Mouse (Mus musculus): Measurements from ENCODE around the gene Accs. TPM values are rescaled to one million over a fixed set of nuclear protein-coding genes. Genes with fewer than 3 reads are reported as not detected.

Accs gene
- polyA plus RNA-seq (2014; fragmentation: Nextera tagmentation; extraction: Ambion mirVana) = 4.9 and 5.6 TPM in 2 replicates

DNA sequence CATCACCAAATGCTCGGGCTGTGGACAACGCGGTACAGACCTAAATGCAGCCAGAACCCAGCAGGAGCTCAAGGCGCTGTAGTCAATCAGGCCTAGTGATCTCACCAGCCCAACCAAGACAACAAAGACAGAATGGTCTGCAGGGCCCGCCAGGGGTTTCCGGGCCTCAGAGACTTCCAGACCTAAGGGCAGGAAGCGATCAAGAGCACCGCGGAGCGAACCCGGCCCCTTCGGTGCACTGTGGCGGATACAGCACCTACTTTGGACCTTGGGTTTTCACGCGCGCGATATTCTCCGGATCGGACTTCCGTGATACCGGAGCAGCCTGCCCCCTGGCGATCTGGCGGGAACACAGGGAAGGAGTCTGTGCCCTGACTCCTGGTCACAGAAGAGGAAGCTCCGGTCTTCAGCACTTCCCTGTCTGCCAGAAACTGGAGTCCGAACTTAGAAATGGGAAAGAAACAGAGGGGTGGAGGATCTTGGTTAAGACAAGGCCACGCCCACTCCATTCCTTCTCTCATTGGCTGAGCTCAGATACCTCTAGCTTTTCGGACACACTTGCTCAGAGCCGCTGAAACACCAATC, at the start of gene Accs:
Gene Accs, minus strand, starts transcription at position 439 of the 585 bp plus-strand sequence.
- DNase-seq (peak; percentile 86), ATAC-seq (ENCODE audit: low FRiP score, low TSS enrichment) (peak; percentile 74)
- Histone ChIP-seq H3K36me3 (ENCODE audit: control insufficient read depth, insufficient read depth, low read length) (peaks cover 2% of the 10 kb centered on the region), H3K27ac (replicated peaks; ENCODE audit: low read depth, low read length) (peak within 1 kb of the TSS; percentile 79), H3K9me3 (ENCODE audit: control insufficient read depth, low read length) (no peaks in the 10 kb centered on the region), H3K9ac (replicated peaks; ENCODE audit: low read length) (peak within 1 kb of the TSS; percentile 73), H3K4me3 (replicated peaks; ENCODE audit: low read depth, low read length) (peak within 1 kb of the TSS; percentile 56), H3K27me3 (ENCODE audit: control insufficient read depth, insufficient read depth, low read length) (no peaks in the 10 kb centered on the region), H3K4me2 (ENCODE audit: low read length) (peak within 1 kb of the TSS; percentile 77), H3K4me1 (ENCODE audit: control insufficient read depth, insufficient read depth, low read length) (peaks cover 7% of the 10 kb centered on the region)
- under 1% methylated on average over 28 of the region's 28 CpGs for WGBS

DNA sequence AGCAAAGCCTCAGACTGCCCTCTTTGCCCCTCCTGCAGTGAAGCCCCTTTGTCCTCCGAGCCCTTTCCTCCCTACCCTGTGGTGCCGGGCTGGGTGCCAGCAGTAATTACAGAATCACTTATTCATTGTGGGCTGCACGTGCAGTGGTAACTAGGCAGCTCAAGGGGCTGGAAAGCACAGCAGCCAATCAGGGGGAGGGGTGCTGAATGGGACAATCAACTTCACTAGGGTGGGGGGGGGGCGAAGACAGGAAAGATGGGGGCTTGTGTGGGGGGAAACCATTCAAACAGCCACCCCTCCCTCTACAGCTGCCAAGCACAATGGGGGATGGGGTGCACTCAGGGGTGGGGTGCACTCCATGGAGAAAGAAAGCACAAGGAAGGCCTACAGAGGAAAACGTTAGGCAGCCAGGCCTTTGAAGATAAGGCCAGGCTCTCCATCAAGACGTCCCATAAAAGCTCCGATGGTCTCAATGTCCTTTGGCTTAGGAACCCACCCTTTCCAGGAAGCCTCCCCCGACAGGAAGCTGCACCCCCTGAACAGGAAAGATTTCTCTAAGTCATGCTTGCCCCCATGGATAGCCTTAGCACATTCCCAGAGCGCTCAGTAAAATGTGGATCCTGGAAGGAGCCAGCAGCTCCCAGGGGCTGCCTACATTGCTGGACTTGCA, 42.0 kb upstream of the Accs start:
- no peak overlapping the region for H3K4me2 ChIP-seq (ENCODE audit: low read length)
- WGBS = 9% methylated on average over 9 of the region's 9 CpGs
- DNase-seq = peak; percentile 88

DNA sequence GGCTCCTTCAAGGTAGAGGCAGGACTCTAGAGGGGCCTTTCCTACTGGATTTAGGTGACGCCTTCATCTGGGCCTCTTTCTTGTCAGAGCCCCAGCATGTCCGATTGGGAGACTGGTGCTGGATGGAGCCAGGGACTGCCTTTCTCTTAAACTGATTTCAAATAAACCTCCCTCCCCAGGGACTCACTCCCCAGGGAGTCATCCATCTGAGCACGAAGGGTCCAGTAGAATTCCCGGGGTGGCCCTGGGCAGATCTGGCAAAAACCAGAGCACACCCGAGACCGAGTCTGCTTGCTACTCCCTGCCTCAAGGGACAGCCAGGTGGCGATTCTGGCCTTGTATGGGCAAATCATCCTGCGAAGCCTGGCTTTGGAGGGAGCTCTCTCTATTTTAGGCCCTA, 40.4 kb upstream of the Accs start:
- DNase-seq = no peak

More for the DNA sequence above, 42.0 kb upstream of the Accs start:
- Histone ChIP-seq H3K27me3 (ENCODE audit: control insufficient read depth, insufficient read depth, low read length) (no peaks in the 10 kb centered on the region), H3K9ac (replicated peaks; ENCODE audit: low read length) (no peak overlapping the region), H3K4me3 (replicated peaks; ENCODE audit: low read depth, low read length) (no peak overlapping the region), H3K27ac (replicated peaks; ENCODE audit: low read depth, low read length) (peak overlapping the region; percentile 77), H3K4me1 (ENCODE audit: control insufficient read depth, insufficient read depth, low read length) (peaks cover 15% of the 10 kb centered on the region; the same call in 1 of the 2 replicates), H3K9me3 (ENCODE audit: control insufficient read depth, low read length) (no peaks in the 10 kb centered on the region), H3K36me3 (ENCODE audit: control insufficient read depth, insufficient read depth, low read length) (no peaks in the 10 kb centered on the region)
- ATAC-seq (ENCODE audit: low FRiP score, low TSS enrichment) = peak; percentile 93

DNA sequence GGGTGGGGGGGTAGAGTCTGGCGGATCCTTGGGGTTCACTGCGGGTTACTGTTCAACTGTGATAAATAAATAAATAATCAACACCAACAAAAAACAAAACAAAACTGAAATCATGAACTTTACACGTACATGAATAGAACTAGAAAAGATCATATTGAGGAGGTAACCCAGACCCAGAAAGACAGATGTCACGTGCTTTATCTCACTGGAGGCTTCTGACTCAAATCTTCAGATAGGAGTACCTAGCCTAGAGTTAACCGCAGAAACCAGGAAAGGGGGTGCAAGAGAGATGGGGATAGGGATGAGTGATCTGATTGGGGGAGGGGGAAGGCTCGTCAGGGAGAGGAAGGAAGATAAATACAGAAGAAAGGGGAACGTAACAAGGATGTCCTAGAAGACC, 39.3 kb upstream of the Accs start:
- Histone ChIP-seq H3K9ac (replicated peaks; ENCODE audit: low read length) (no peak overlapping the region), H3K4me2 (ENCODE audit: low read length) (no peak overlapping the region), H3K9me3 (ENCODE audit: control insufficient read depth, low read length) (no peaks in the 10 kb centered on the region)

More for the DNA sequence above, 40.4 kb upstream of the Accs start:
- Histone ChIP-seq H3K27ac (replicated peaks; ENCODE audit: low read depth, low read length) (no peak overlapping the region), H3K27me3 (ENCODE audit: control insufficient read depth, insufficient read depth, low read length) (no peaks in the 10 kb centered on the region), H3K9me3 (ENCODE audit: control insufficient read depth, low read length) (no peaks in the 10 kb centered on the region), H3K4me1 (ENCODE audit: control insufficient read depth, insufficient read depth, low read length) (peaks cover 15% of the 10 kb centered on the region; the same call in 1 of the 2 replicates), H3K36me3 (ENCODE audit: control insufficient read depth, insufficient read depth, low read length) (no peaks in the 10 kb centered on the region), H3K9ac (replicated peaks; ENCODE audit: low read length) (no peak overlapping the region), H3K4me2 (ENCODE audit: low read length) (no peak overlapping the region), H3K4me3 (replicated peaks; ENCODE audit: low read depth, low read length) (no peak overlapping the region)
- WGBS = 71% methylated on average over 8 of the region's 8 CpGs
- ATAC-seq (ENCODE audit: low FRiP score, low TSS enrichment) = no peak

DNA sequence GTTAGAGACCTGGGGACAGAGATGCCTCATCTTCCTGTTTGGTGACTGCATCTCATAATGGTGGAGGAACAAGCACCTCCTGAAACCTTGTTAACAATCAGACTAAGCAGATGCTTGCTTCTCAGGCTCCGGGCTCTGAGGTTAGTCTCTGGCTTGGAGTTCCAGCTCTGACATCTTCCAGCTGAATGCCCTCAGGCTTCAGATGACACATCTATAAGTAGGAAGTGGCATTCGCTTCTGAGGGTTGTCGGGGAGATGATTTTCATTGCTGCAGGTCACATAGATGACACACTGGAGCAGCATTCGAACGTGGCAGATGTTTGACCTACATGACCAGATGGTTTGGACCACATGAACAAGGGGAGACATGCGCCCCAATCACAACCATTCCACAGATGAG, 38.6 kb upstream of the Accs start:
- no peaks in the 10 kb centered on the region for H3K27me3 ChIP-seq (ENCODE audit: control insufficient read depth, insufficient read depth, low read length)
- H3K9ac ChIP-seq (replicated peaks; ENCODE audit: low read length) = no peak overlapping the region
- H3K27ac ChIP-seq (replicated peaks; ENCODE audit: low read depth, low read length) = no peak overlapping the region
- H3K9me3 ChIP-seq (ENCODE audit: control insufficient read depth, low read length) = no peaks in the 10 kb centered on the region
- DNase-seq (no peak), ATAC-seq (ENCODE audit: low FRiP score, low TSS enrichment) (no peak)
- no peak overlapping the region for H3K4me3 ChIP-seq (replicated peaks; ENCODE audit: low read depth, low read length)
- WGBS = 97% methylated on average over 6 of the region's 6 CpGs
- no peaks in the 10 kb centered on the region for H3K36me3 ChIP-seq (ENCODE audit: control insufficient read depth, insufficient read depth, low read length)
- peaks cover 18% of the 10 kb centered on the region; the same call in 1 of the 2 replicates for H3K4me1 ChIP-seq (ENCODE audit: control insufficient read depth, insufficient read depth, low read length)
- H3K4me2 ChIP-seq (ENCODE audit: low read length) = no peak overlapping the region

More for the DNA sequence above, 39.3 kb upstream of the Accs start:
- H3K27ac ChIP-seq (replicated peaks; ENCODE audit: low read depth, low read length) = no peak overlapping the region
- no peak overlapping the region for H3K4me3 ChIP-seq (replicated peaks; ENCODE audit: low read depth, low read length)
- peaks cover 16% of the 10 kb centered on the region; the same call in 1 of the 2 replicates for H3K4me1 ChIP-seq (ENCODE audit: control insufficient read depth, insufficient read depth, low read length)
- no peak for DNase-seq
- no peaks in the 10 kb centered on the region for H3K27me3 ChIP-seq (ENCODE audit: control insufficient read depth, insufficient read depth, low read length)
- no peaks in the 10 kb centered on the region for H3K36me3 ChIP-seq (ENCODE audit: control insufficient read depth, insufficient read depth, low read length)
- no peak for ATAC-seq (ENCODE audit: low FRiP score, low TSS enrichment)
- WGBS = 90% methylated on average over 7 of the region's 7 CpGs

DNA sequence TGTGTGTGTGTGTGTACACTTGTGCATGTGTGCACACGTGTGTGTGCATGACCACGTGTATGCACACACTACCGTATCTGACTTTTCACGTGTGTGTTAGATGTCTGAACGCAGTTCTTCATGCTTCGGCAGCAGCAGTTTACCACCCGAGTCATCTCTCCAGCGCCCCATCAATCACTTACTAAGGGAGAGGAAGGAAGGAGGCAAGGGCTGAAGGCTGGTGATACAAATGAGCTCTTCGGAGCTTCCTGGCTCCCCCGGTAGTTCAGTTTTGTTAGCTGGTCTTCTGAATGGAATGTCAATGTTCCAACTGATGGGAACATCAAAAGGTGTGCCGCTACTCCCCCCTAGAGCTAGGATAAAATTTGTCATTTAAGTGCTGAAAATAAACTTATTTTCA, 37.5 kb upstream of the Accs start:
- WGBS = 90% methylated on average over 11 of the region's 11 CpGs
- no peaks in the 10 kb centered on the region for H3K36me3 ChIP-seq (ENCODE audit: control insufficient read depth, insufficient read depth, low read length)
- no peaks in the 10 kb centered on the region for H3K9me3 ChIP-seq (ENCODE audit: control insufficient read depth, low read length)
- H3K27me3 ChIP-seq (ENCODE audit: control insufficient read depth, insufficient read depth, low read length) = no peaks in the 10 kb centered on the region
- no peak overlapping the region for H3K9ac ChIP-seq (replicated peaks; ENCODE audit: low read length)
- ATAC-seq (ENCODE audit: low FRiP score, low TSS enrichment) (no peak), DNase-seq (no peak)
- no peak overlapping the region for H3K4me2 ChIP-seq (ENCODE audit: low read length)
- peaks cover 18% of the 10 kb centered on the region; the same call in 1 of the 2 replicates for H3K4me1 ChIP-seq (ENCODE audit: control insufficient read depth, insufficient read depth, low read length)
- H3K27ac ChIP-seq (replicated peaks; ENCODE audit: low read depth, low read length) = no peak overlapping the region
- no peak overlapping the region for H3K4me3 ChIP-seq (replicated peaks; ENCODE audit: low read depth, low read length)

DNA sequence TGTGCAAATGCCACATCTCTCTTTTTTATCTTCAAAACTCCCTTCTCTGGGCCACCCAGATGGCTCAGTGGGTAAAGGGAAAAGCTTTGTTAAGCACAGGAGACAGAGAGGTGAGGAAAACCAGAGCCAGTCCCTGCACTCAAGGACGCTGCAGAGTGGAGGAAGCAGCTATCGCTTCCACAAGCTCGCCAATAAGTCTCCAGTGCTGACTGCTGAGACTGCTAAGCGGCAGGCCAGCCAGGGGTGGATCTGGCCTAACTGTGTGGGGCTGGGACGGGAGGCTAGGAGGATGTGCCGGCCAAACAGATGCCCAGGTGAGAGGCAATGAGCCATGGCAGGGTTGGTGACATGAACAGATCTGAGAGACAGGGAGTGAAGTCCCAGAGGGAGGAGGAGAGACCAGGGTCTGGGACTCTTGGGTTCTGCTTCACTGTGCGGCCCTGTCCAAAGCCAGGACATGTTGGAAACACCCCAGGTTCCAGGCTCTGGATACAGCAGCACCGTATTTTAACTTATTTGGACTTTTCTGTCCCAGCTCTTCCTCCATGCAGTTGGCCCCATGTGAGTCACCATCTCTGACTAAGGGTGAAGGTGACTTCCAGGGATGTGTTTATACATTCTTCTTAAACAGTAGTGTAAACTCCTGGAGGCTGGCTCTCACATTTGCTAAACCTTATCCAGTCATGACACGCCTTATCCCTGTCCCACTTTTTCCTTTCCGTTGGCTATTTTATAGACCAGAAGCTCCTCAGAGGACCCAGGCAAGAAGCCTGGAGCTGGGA, 36.5 kb upstream of the Accs start:
- H3K27ac ChIP-seq (replicated peaks; ENCODE audit: low read depth, low read length) = no peak overlapping the region
- no peak overlapping the region for H3K4me3 ChIP-seq (replicated peaks; ENCODE audit: low read depth, low read length)
- no peak overlapping the region for H3K9ac ChIP-seq (replicated peaks; ENCODE audit: low read length)
- no peak overlapping the region for H3K4me2 ChIP-seq (ENCODE audit: low read length)
- no peak for DNase-seq
- H3K36me3 ChIP-seq (ENCODE audit: control insufficient read depth, insufficient read depth, low read length) = no peaks in the 10 kb centered on the region
- 0 out of 2 replicates have a peak, but pooled peaks cover 8% of the 10 kb centered on the region for H3K4me1 ChIP-seq (ENCODE audit: control insufficient read depth, insufficient read depth, low read length)
- no peak for ATAC-seq (ENCODE audit: low FRiP score, low TSS enrichment)
- H3K9me3 ChIP-seq (ENCODE audit: control insufficient read depth, low read length) = no peaks in the 10 kb centered on the region
- 71% methylated on average over 10 of the region's 10 CpGs for WGBS
- no peaks in the 10 kb centered on the region for H3K27me3 ChIP-seq (ENCODE audit: control insufficient read depth, insufficient read depth, low read length)

DNA sequence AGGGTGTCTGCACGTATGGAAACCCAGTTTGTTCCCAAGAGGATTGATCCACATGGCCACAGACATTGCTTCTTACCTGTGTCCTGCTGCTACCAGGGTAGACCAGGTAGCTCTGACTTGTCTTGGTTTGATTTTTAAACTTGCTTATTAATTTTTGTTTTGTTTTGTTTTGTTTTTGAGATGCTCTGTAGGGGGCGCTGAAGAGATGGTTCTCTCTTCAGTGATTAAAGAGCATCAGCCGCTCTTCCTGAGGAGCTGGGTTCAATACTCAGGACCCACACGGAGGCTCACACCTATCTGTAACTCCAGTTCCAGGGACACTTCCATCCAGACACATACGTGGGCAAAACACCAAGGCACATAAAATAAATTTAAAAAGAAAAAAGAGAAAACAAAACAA, 33.3 kb upstream of the Accs start:
- no peaks in the 10 kb centered on the region for H3K27me3 ChIP-seq (ENCODE audit: control insufficient read depth, insufficient read depth, low read length)
- DNase-seq (no peak), ATAC-seq (ENCODE audit: low FRiP score, low TSS enrichment) (no peak)
- no peak overlapping the region for H3K27ac ChIP-seq (replicated peaks; ENCODE audit: low read depth, low read length)
- no peaks in the 10 kb centered on the region for H3K9me3 ChIP-seq (ENCODE audit: control insufficient read depth, low read length)
- H3K36me3 ChIP-seq (ENCODE audit: control insufficient read depth, insufficient read depth, low read length) = no peaks in the 10 kb centered on the region
- no peak overlapping the region for H3K9ac ChIP-seq (replicated peaks; ENCODE audit: low read length)
- 0 out of 2 replicates have a peak, but pooled peaks cover 3% of the 10 kb centered on the region for H3K4me1 ChIP-seq (ENCODE audit: control insufficient read depth, insufficient read depth, low read length)
- no peak overlapping the region for H3K4me3 ChIP-seq (replicated peaks; ENCODE audit: low read depth, low read length)
- no peak overlapping the region for H3K4me2 ChIP-seq (ENCODE audit: low read length)
- 62% methylated on average over 5 of the region's 5 CpGs for WGBS

Measured in midbrain, embryonic 14.5 days (tissue).